Mouse (Mus musculus): ENCODE measurements at regions not wholly inside any gene's neighbourhood (a gene's known extent, or its start where the extent isn't known, plus 50 kb on each side); places are given as distances from the start of the nearest gene placed in this dataset.

DNA sequence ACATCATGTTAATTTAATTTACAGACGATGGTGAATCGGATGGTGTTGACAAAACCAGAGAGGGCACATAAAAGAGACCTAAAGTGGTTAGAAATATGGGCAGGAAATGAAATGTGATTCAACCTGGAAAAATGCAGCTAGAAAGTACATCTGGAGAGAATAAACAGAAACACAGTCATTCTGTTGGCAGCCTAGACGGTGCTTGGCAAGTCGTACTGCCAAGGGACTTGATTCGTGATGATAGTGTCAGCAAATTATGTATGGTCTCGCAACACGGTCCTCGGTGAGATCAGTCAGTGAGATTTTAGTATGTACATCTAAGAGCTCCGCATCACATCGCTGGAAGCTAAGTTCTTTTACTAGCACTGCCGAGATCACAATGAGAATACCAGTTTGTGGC is 338.3 kb upstream of the Pmfbp1 start:
- Histone ChIP-seq H3K4me1 (0 out of 2 replicates have a peak, but pooled peaks cover 3% of the 10 kb centered on the region), H3K9ac (replicated peaks) (no peak overlapping the region), H3K9me3 (replicated peaks) (no peaks in the 10 kb centered on the region), H3K4me3 (replicated peaks) (no peak overlapping the region), H3K27me3 (replicated peaks) (no peaks in the 10 kb centered on the region), H3K36me3 (peaks cover 7% of the 10 kb centered on the region; the same call in 1 of the 2 replicates), H3K4me2 (no peak overlapping the region), H3K27ac (replicated peaks) (no peak overlapping the region)
- ATAC-seq (ENCODE audit: low FRiP score), result no peak
- WGBS, result 52% methylated on average over 11 of the region's 11 CpGs

GRCm38 (mm10) chr8:109156016-109156415 is 337.8 kb upstream of the Pmfbp1 start:
- no peaks in the 10 kb centered on the region for H3K9me3 ChIP-seq (replicated peaks)
- H3K9ac ChIP-seq (replicated peaks), result no peak overlapping the region
- ATAC-seq (ENCODE audit: low FRiP score), result no peak
- H3K4me2 ChIP-seq, result no peak overlapping the region
- no peak overlapping the region for H3K27ac ChIP-seq (replicated peaks)
- H3K4me3 ChIP-seq (replicated peaks), result no peak overlapping the region
- H3K36me3 ChIP-seq, result peaks cover 4% of the 10 kb centered on the region; the same call in 1 of the 2 replicates
- 0 out of 2 replicates have a peak, but pooled peaks cover 3% of the 10 kb centered on the region for H3K4me1 ChIP-seq
- H3K27me3 ChIP-seq (replicated peaks), result no peaks in the 10 kb centered on the region
- 78% methylated on average over 8 of the region's 8 CpGs for WGBS

DNA sequence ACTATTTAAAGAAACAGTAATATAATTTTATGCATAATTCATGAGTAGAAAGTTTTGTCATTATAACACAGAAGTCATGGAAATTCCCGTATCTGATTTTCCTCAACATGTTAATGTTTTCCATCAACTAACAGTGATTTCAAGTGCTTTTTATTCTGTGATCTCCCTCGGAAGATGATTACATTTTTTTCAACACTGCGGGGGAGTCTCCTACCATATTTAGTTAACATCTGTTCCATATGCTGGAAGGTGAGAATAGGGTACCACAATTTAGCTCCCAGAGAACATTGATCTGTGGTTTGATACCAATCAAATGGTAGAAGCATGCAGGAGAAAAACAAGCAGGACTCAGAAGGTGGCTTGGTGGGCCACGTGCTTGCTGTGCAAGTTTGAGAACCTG is 321.1 kb upstream of the Pmfbp1 start:
- 89% methylated on average over 4 of the region's 4 CpGs for WGBS
- no peak overlapping the region for H3K27ac ChIP-seq (replicated peaks)
- no peaks in the 10 kb centered on the region for H3K36me3 ChIP-seq
- no peak overlapping the region for H3K4me3 ChIP-seq (replicated peaks)
- no peak overlapping the region for H3K9ac ChIP-seq (replicated peaks)
- no peaks in the 10 kb centered on the region for H3K27me3 ChIP-seq (replicated peaks)
- ATAC-seq (ENCODE audit: low FRiP score), result no peak
- no peaks in the 10 kb centered on the region for H3K4me1 ChIP-seq
- H3K9me3 ChIP-seq (replicated peaks), result 0 out of 2 replicates have a peak, but pooled peaks cover 4% of the 10 kb centered on the region
- no peak overlapping the region for H3K4me2 ChIP-seq

DNA sequence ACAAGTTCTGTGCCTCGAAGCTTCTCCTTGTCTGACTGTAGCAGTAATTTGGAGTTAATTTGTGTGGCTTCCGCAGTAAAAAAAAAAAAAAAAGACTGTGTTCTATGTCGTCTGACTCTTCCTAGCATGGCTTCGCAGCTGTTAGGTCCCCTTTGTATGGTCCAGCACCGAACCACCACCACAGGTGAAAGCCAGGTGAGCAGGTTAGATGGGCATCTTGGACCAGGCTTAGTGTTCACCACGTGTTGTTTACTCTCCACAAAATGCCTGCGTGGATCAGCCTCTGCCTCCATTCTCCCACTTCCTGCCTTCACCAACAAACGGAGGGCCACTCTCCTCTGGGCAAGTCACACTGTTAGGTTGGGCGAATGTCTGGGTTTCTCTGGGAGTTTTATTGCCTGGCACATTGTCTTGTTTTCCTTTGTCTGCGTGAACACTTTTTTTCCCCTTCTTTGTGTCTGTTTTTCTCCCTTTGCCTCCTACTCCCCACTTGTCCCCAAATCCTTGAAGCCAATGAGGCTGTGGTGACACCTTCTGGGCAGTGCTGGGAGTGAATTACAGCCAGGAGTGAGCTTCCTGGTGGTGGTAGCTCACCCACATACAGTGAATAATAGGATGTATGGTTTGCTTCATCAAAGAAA is 308.1 kb upstream of the Pmfbp1 start:
- Histone ChIP-seq H3K36me3 (no peaks in the 10 kb centered on the region), H3K4me2 (peak overlapping the region; percentile 59), H3K9ac (replicated peaks) (peak overlapping the region; percentile 34), H3K9me3 (replicated peaks) (no peaks in the 10 kb centered on the region), H3K4me3 (replicated peaks) (peak overlapping the region; percentile 26), H3K4me1 (peaks cover 24% of the 10 kb centered on the region), H3K27me3 (replicated peaks) (no peaks in the 10 kb centered on the region), H3K27ac (replicated peaks) (peak overlapping the region; percentile 30; the same call in 1 of the 2 replicates)
- ATAC-seq (ENCODE audit: low FRiP score), result peak; percentile 85
- 18% methylated on average over 10 of the region's 10 CpGs for WGBS

GRCm38 (mm10) chr8:109187617-109188016 is 306.2 kb upstream of the Pmfbp1 start:
- H3K27me3 ChIP-seq (replicated peaks), result no peaks in the 10 kb centered on the region
- no peak overlapping the region for H3K4me3 ChIP-seq (replicated peaks)
- H3K4me2 ChIP-seq, result peak overlapping the region; percentile 29
- no peaks in the 10 kb centered on the region for H3K36me3 ChIP-seq
- peak; percentile 57; the same call in 1 of the 2 replicates for ATAC-seq (ENCODE audit: low FRiP score)
- peaks cover 24% of the 10 kb centered on the region for H3K4me1 ChIP-seq
- no peaks in the 10 kb centered on the region for H3K9me3 ChIP-seq (replicated peaks)
- 35% methylated on average over 7 of the region's 7 CpGs for WGBS
- no peak overlapping the region for H3K9ac ChIP-seq (replicated peaks)
- peak overlapping the region; percentile 49 for H3K27ac ChIP-seq (replicated peaks)

DNA sequence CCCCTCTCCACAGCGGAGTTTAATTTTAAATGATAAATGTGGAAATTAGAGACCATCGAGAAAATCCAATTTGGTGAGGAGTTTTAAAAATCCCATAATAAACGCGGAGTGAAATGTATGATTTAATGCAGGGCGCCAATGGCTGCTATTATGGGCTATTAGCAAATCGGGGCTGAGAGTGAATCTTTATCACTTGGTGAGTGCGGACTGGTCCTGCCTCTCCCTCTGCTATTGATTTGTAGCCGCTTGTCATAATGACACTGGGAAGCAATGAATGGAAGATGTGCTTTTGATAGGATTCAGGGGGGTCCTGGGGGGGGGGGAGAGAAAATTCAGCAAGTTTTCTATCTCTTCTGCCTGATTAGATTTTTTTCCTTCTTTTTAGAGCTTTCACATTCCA is 279.6 kb upstream of the Pmfbp1 start:
- H3K9ac ChIP-seq (replicated peaks), result no peak overlapping the region
- peak overlapping the region; percentile 54 for H3K27ac ChIP-seq (replicated peaks)
- no peaks in the 10 kb centered on the region for H3K9me3 ChIP-seq (replicated peaks)
- H3K4me3 ChIP-seq (replicated peaks), result no peak overlapping the region
- H3K27me3 ChIP-seq (replicated peaks), result no peaks in the 10 kb centered on the region
- H3K4me1 ChIP-seq, result peaks cover 14% of the 10 kb centered on the region
- H3K4me2 ChIP-seq, result peak overlapping the region; percentile 4; the same call in 1 of the 2 replicates
- 38% methylated on average over 8 of the region's 8 CpGs for WGBS
- no peak for ATAC-seq (ENCODE audit: low FRiP score)
- H3K36me3 ChIP-seq, result no peaks in the 10 kb centered on the region

- Histone ChIP-seq H3K4me3 (replicated peaks) (no peak overlapping the region), H3K36me3 (no peaks in the 10 kb centered on the region), H3K27me3 (replicated peaks) (no peaks in the 10 kb centered on the region), H3K4me1 (peaks cover 14% of the 10 kb centered on the region), H3K9ac (replicated peaks) (no peak overlapping the region), H3K27ac (replicated peaks) (no peak overlapping the region), H3K9me3 (replicated peaks) (no peaks in the 10 kb centered on the region), H3K4me2 (no peak overlapping the region)
- WGBS, result 35% methylated on average over 5 of the region's 5 CpGs
- ATAC-seq (ENCODE audit: low FRiP score), result no peak
Observed at GRCm38 (mm10) chr8:109216318-109216717, 277.5 kb upstream of the Pmfbp1 start.

DNA sequence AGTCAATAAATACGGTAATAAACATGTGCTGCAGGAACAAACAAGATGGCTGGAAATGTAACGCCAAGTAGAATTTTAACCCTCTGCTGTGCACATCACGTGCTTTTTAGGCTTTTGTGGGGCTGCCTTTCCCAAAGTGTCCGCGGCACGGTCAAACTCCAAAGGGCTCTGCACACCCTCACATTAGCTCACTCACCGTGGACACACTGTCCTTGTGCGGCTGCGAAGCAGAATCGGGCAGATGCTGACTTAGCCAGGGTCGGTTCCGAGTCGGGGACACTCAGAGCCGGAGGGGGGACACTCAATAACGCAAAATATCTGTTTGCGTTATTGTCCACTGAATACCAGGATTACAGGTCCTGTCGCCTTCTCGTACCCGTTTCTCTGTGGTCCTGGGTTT is 276.5 kb upstream of the Pmfbp1 start:
- H3K9ac ChIP-seq (replicated peaks), result no peak overlapping the region
- H3K9me3 ChIP-seq (replicated peaks), result no peaks in the 10 kb centered on the region
- no peak overlapping the region for H3K27ac ChIP-seq (replicated peaks)
- H3K4me1 ChIP-seq, result peaks cover 14% of the 10 kb centered on the region
- H3K27me3 ChIP-seq (replicated peaks), result no peaks in the 10 kb centered on the region
- H3K4me2 ChIP-seq, result no peak overlapping the region
- WGBS, result 82% methylated on average over 19 of the region's 19 CpGs
- no peaks in the 10 kb centered on the region for H3K36me3 ChIP-seq
- H3K4me3 ChIP-seq (replicated peaks), result no peak overlapping the region
- no peak for ATAC-seq (ENCODE audit: low FRiP score)

GRCm38 (mm10) chr8:109232281-109233234 is 261.3 kb upstream of the Pmfbp1 start:
- peak overlapping the region; percentile 48 for H3K4me2 ChIP-seq
- peaks cover 22% of the 10 kb centered on the region for H3K4me1 ChIP-seq
- no peak overlapping the region for H3K9ac ChIP-seq (replicated peaks)
- peak overlapping the region; percentile 69 for H3K27ac ChIP-seq (replicated peaks)
- no peaks in the 10 kb centered on the region for H3K9me3 ChIP-seq (replicated peaks)
- ATAC-seq (ENCODE audit: low FRiP score), result no peak
- H3K4me3 ChIP-seq (replicated peaks), result peak overlapping the region; percentile 13
- 19% methylated on average over 32 of the region's 32 CpGs for WGBS
- H3K36me3 ChIP-seq, result no peaks in the 10 kb centered on the region
- no peaks in the 10 kb centered on the region for H3K27me3 ChIP-seq (replicated peaks)

DNA sequence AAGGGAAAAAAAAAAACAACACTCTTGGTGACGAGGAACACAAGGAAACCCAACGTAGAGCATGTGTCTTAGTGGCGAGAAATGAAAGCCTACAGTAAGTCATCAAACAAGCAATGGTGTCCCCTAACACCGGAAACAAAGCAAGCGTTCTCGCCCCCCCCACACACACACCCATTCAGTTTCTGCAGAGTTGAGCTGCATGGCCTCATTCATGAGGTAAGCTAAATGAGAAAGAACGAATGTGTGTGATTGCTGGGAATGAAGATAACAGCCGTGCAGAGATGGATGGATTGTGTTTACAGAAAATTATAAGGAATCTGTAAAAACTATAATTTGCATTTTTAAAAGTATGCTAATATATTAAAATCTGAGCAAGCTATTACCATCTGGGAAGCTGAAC is 248.3 kb upstream of the Pmfbp1 start:
- H3K4me1 ChIP-seq, result peaks cover 8% of the 10 kb centered on the region; the same call in 1 of the 2 replicates
- 0 out of 2 replicates have a peak overlapping the region, but pooled peaks have one; percentile 9 for H3K9ac ChIP-seq (replicated peaks)
- no peaks in the 10 kb centered on the region for H3K27me3 ChIP-seq (replicated peaks)
- 24% methylated on average over 8 of the region's 8 CpGs for WGBS
- H3K36me3 ChIP-seq, result 0 out of 2 replicates have a peak, but pooled peaks cover 3% of the 10 kb centered on the region
- H3K27ac ChIP-seq (replicated peaks), result no peak overlapping the region
- ATAC-seq (ENCODE audit: low FRiP score), result no peak
- H3K9me3 ChIP-seq (replicated peaks), result no peaks in the 10 kb centered on the region
- peak overlapping the region; percentile 32 for H3K4me3 ChIP-seq (replicated peaks)
- peak overlapping the region; percentile 58 for H3K4me2 ChIP-seq

DNA sequence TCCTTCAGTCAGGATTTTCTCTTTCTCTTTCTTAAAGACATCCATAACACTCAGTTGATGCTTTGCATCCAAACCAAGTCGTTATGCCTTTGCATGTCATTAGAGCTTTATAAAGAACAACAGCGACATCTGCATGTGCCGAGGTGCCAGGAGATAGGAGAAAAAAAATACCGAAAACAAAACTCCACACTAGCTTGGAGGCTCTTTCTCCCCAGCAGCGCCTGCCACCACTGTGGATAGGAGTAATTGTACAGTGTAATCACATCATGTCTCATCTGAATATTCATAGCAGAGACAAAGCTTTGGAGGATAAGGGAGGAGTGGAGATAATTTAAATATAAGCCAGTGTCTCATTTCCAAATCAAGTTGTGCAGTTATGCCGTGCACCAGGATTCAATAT is 246.0 kb upstream of the Pmfbp1 start:
- Histone ChIP-seq H3K4me1 (peaks cover 21% of the 10 kb centered on the region), H3K9me3 (replicated peaks) (no peaks in the 10 kb centered on the region), H3K9ac (replicated peaks) (peak overlapping the region; percentile 62), H3K27me3 (replicated peaks) (no peaks in the 10 kb centered on the region), H3K4me3 (replicated peaks) (peak overlapping the region; percentile 46), H3K27ac (replicated peaks) (peak overlapping the region; percentile 80), H3K4me2 (peak overlapping the region; percentile 58), H3K36me3 (no peaks in the 10 kb centered on the region)
- 21% methylated on average over 6 of the region's 6 CpGs for WGBS
- peak; percentile 36 for ATAC-seq (ENCODE audit: low FRiP score)

Data from neural tube, embryonic 15.5 days (tissue).